ENCODE assay signal across 8 mouse cellular contexts in genomic region chr1:55405272-55406022, GRCm38 (mm10). TPM values are rescaled to one million over a fixed set of nuclear protein-coding genes. Genes with fewer than 3 reads are reported as not detected.
DNase-seq lines count a peak whose midpoint lies in the region; ATAC-seq lines count a peak whose summit lies in the region.

TSS of gene Plcl1 (plus strand) at chr1:55405921.

- H3K9ac ChIP-seq in hindbrain, embryonic 13.5 days, result peak within 1 kb of the TSS; percentile 87

- H3K4me3 ChIP-seq in hindbrain, embryonic 13.5 days, result peak within 1 kb of the TSS; percentile 88

- no peaks in the 10 kb centered on the region for H3K36me3 ChIP-seq in hindbrain, embryonic 13.5 days

- peak within 1 kb of the TSS; percentile 86 for H3K27ac ChIP-seq in hindbrain, embryonic 13.5 days

- H3K4me2 ChIP-seq in hindbrain, embryonic 13.5 days, result peak within 1 kb of the TSS; percentile 96

- peaks cover 6% of the 10 kb centered on the region for H3K27me3 ChIP-seq in hindbrain, embryonic 13.5 days

- WGBS in hindbrain, embryonic 13.5 days, result 2% methylated on average over 48 of the region's 51 CpGs

- H3K4me1 ChIP-seq in hindbrain, embryonic 13.5 days (replicated peaks), result peaks cover 19% of the 10 kb centered on the region

- DNase-seq in NIH3T3 (ENCODE audit: low read depth), result peak; percentile 70
- peak; percentile 95 for DNase-seq in cerebellum, adult 9-11 months
- peak; percentile 94 to 97 for DNase-seq in frontal cortex, postnatal 14 days (ENCODE audit: low spot score in 2 of 2)
- DNase-seq in layer of hippocampus, postnatal 25 days (ENCODE audit: extremely low spot score in 1 of 2, low spot score in 1 of 2), result peak; percentile 86 to 91
- peak; percentile 96 for DNase-seq in lung, postnatal 14 days
- peak; percentile 94 for DNase-seq in ovary, postnatal 36 days (ENCODE audit: low spot score)
- peak; percentile 97 for DNase-seq in thymus, postnatal 14 days

- ATAC-seq in hindbrain, embryonic 13.5 days (ENCODE audit: low FRiP score), result peak; percentile 98

- no peaks in the 10 kb centered on the region for H3K9me3 ChIP-seq in hindbrain, embryonic 13.5 days

RNA-seq across cellular contexts. Expression of gene Plcl1, which starts in this region (rescaled TPM):
- 4.2 and 4.5 TPM in 2 replicates for polyA plus RNA-seq in hindbrain, embryonic 13.5 days (2015; fragmentation: Nextera tagmentation; extraction: Ambion mirVana)
- total RNA-seq in layer of hippocampus, postnatal 25 days (2021), result 10 to 100 TPM; 25.6 to 27.2 TPM

Comparison
In these comparisons a context has a peak if more than half of its experiments do, and no peak if none do; other contexts are left out.
1. Peak in every context shown above with its lines: DNase-seq, ATAC-seq, H3K4me3 ChIP-seq and H3K27ac ChIP-seq.